Mouse (Mus musculus) adrenal gland, adult 8-10 months (tissue): ENCODE data around the gene Pmm2. TPM values are rescaled to one million over a fixed set of nuclear protein-coding genes. Genes with fewer than 3 reads are reported as not detected.
A peak's percentile ranks its signal among the peaks of the same experiment; 100 is the strongest.

Experiments
- DNase-seq: peaks from one replicate; pipeline ENCODE4 v3.0.0; 2022
- total RNA-seq, 4 experiments: library from RNA; stranded (reverse); gene quantifications; 2 replicates each; pipeline ENCODE4 v1.2.4; 2022

The Pmm2 gene
- 10 to 100 TPM; 56.5 to 79.9 (median 70.5) TPM for total RNA-seq

DNA sequence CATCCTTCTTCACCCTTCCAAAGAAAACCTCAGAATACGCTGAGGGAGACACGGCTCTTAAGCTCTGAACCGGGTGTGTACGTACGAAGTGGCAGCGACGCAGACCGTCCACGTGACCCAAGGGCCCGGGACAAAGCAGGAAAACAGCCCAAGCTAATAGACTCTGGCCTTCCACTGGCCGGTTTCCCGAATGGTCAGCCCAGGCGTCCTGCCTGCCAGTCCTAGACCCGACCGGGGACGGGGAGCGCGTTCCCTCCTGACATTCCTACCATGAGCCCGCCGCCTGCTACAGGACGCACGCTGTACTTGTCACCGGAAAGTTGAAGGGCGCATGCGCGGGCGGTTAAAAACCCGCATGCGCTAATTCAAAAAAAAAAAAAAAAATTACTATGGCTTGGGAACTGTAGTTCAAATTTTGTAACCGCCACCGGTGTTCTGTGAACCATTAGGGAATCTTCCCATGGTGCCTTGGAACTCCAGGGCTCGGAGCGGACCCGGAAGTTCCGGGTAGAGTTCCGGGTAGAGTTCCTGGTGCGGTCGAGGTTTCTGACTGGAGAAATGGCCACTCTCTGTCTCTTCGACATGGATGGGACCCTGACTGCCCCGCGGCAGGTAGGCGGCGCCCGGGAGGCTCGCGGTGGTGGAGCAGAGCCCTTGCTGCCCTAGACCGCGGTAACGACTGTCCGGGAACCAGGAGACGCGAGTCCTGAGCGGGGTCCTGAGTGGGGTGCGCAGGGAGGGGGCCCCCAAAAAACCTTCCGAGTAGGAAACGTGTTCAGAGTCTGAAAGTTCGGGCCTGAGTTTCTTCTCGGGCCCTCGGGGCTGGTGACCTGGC, at the start of gene Pmm2, which contains the start of gene Tmem186:
Gene Pmm2, plus strand, starts transcription at position 458 of the 835 bp plus-strand sequence.
Gene Tmem186, minus strand, starts transcription at position 496 of the 835 bp plus-strand sequence.
- DNase-seq: peak; percentile 81

DNA sequence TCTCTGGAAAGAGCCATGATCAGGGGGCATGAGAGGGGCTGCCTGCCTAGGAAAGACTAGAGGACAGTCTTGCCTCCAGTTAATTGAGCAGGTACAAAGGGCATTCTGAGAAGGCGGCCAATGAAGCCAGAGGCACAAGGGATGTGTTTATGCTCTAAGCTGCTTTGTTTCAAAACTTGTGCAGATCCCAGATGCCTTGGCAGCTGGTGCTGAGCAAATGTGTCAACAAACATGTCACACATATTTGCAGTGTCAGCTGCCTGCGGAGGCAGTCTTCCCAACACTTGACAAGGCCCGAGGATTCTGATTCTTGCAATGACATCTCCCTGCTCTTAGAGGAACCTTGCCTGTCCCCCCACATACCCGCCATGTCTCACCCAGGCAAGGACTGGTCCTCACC, 42.1 kb upstream of the Pmm2 start:
- DNase-seq: no peak

DNA sequence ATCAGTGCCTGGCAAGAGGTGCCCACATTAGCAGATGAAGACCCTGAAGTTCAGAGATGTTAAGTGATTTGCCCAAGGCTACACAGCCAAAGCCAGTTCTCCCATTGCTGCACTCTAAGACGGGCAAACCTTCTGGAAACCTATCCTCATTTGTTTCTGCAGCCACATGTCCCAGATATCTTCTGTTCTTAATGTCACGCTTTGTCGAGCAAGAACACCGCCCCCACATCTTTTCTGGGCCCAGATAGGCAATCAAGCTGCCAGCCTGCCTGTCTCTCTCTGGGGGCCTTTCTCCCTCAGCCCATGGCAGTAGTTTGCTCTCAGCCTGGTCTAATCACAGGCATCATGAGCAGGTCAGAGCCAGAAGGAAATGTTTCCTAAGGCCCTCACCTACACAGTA, 41.1 kb upstream of the Pmm2 start:
- no peak for DNase-seq

- DNase-seq: no peak
Observed at GRCm38 (mm10) chr16:8597516-8597915, 40.0 kb upstream of the Pmm2 start.

GRCm38 (mm10) chr16:8603789-8604188, 33.7 kb upstream of the Pmm2 start:
- no peak for DNase-seq

DNA sequence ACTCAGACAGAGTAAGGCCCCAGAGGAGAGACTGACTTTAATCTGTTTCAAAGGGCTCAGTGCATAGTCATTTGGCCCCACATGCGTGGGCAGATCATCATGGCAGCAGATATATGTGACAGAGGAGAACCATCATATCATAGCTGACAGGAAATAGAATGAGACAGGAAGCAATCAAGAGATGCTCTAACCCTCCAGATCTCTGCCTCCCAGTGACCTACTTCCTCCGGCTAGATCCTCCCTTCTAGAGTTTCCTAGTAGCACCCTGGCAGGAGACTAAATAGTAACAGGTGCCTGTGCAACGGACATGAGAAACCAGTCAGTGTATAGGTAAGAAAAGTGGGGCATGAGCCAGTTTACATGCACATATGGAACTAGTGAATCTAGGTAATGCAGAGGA, 27.1 kb upstream of the Pmm2 start:
- DNase-seq: no peak

- no peak for DNase-seq
Observed at GRCm38 (mm10) chr16:8612214-8613005, 25.1 kb upstream of the Pmm2 start.

GRCm38 (mm10) chr16:8613039-8613438, 24.4 kb upstream of the Pmm2 start:
- DNase-seq: no peak

DNA sequence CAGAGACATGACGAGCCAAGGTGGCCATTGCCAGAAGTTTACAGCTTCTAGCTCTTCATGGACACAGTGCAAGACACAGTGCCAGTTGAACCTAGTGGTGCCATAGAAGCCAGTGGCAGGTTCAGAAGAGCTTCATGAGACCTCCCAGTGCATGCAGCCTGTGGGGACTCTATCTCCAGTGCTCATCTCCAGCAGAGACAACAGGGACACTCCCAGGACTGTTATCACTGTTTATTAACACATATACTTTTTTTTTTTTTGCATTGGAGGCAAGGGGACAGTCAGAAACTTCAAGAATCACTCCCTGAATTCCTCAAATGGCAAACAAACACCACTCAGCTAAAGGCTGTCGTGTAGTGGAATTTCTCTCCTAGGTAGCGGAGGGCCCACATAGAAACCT, 24.0 kb upstream of the Pmm2 start:
- DNase-seq: no peak

DNA sequence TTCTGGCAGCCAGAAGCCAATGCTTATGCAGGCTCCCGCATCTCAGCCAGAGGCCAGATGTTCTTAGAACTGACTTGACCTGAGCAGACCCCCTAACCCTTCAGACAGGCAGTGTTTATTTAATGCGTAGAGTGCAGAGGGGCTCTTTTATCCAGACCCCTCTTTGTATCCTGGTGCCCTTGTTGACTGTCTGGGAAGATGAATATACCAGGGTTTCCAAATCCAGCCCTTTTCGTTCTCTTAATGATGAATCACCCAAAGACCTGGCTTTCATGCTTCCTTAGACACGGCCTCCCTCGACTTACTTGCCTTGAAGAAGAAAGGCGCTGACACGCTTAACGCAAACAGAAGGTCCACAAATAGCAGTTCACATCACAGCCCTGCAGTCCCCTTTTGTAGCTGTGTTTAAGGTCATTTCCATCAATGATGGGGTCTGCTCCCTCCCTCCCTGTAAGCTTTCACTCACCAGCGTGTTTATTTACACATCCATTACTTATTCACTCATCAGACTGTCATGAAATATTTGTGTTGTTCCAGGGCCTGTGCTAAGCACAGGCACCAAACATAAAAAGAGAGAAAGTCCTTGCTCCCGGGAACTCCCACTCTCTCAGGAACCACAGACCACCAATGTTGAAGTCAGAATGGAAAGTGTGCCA, 17.7 kb upstream of the Pmm2 start:
- no peak for DNase-seq

- no peak for DNase-seq
Observed at GRCm38 (mm10) chr16:8620315-8621115, 17.0 kb upstream of the Pmm2 start.

DNA sequence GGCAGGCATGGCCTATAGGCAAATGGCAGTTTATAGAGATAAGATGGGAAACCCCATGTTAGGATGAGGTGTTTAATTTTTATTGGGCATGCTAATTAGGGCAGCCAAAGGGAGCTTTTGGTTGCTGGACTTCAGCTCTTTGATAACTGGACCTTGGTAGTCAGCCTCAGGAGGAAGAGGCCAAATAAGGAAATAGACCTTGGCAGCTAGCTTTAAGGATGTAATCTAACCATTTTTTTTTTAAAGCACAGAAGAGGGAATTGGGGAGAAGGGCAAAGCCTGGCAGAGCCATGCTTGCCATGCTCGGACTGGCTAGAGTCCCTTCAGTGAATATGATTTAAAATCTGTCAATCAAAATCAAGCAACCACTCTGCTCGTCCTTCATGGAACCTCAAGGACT, 7.1 kb upstream of the Pmm2 start:
- DNase-seq: no peak

DNA sequence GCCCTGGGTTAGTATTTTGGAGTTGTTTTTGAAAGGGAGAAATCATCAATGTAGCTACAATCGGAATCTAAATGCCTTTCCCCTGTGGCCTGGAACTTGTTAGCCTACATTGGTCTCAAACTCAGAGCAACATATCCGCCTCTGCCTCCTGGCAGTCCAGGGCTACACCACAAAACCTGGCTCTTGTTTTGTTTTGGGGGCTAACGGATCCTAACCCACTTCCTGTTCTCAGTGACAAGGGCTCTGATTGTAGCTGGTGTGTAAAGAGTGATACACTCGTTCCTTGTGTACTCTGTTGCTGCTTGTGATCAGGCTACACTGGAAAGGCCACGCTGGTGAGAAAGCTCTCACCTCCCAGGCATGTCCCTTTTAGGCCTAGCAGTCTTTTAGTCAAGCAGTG, 6.0 kb upstream of the Pmm2 start:
- DNase-seq: no peak

GRCm38 (mm10) chr16:8636867-8637216, 632 bp upstream of the Pmm2 start:
- DNase-seq: no peak

GRCm38 (mm10) chr16:8638131-8638530, 657 bp downstream of the Pmm2 start:
- DNase-seq: no peak

DNA sequence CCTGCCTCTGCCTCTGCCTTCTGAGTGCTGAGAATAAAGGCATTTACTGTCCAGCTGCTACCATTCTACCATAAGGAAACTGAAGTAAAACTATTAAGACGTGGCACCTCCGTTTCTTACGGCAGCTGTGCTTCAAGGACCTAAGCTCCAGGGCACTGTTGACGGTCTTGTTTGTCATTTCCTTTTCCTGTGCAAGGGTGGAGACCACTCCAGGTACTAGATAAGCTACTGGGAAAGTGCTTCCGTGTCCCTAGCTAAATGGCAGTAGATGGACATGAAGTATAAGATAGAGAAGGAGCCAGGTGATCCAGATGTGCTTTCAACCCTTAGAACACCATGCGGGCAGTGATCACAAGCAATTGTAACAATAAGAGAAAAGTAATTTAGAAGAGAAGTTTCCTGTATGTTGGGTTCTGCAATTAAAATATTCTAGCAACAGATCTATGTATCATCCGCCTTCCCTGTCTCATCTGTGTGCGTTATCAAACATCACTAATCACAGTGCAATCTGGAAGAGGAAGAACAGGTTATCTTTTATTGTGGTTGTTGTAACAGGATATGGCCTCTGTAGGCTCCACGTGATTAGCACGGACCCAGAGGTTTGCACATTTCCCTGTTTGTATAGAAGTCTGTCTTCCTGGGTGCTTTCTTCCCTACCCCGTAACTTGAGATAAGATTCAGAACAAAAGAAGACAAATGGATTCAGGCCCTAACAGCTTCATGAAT, 2.2 kb downstream of the Pmm2 start:
- no peak for DNase-seq

DNA sequence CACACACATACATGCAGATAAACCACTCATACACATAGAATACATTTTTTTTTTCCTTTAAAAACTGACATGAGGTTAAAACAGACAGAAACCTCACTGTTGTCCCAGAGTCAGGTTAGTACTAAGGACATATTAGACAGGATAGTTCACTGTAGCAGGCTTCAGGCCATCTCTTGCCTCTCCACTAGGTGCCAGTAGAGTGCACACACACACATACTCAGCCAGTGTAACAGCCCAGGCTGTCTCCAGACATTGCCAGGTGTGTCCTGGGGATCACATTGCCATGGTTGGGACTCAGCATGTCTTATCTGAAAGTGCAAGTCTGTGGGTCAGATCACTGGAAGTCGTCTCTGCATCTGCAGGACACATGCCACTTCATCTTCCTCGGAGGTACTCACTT, 6.4 kb downstream of the Pmm2 start:
- no peak for DNase-seq

GRCm38 (mm10) chr16:8645546-8645945, 8.1 kb downstream of the Pmm2 start:
- DNase-seq: no peak

GRCm38 (mm10) chr16:8650007-8650406, 12.5 kb downstream of the Pmm2 start:
- no peak for DNase-seq

DNA sequence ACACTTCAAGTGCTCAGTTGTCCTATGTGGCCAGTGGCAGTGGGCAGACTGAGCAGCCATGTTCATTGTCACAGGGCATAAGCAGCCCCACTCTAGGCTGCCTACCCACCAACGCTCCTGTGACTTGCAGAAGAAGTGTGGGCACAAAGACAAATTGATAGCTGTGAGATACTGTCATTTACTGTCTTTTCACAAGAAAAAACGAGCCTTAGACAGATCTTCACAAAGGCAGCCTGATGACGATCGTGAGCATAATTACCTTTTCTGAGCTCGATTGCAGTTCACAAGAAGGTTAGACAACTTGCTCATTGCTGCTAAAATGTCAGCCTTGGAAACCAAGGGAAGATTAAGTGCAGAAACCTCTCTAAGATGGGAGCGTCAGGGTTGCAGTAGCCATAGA, 17.6 kb downstream of the Pmm2 start:
- DNase-seq: no peak

DNA sequence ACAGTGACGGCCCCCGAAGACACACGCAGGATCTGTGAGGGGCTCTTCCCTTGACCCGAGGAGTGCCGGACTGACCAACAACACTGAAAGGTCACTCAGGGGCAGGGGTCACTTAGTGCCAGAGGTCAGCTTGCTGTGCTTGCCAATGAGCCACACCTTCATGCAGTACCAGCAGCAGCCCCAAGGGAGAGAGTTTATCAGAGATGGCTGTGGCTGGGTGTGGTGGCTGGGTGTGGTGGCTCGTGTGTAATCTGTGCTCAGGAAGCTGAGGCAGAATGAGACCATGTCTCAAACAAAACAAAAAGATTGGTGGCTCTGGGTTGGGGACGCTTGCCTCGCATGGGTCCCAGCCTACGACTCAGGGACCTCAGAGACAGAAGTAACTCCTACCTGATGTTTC, 18.1 kb downstream of the Pmm2 start:
- no peak for DNase-seq

DNA sequence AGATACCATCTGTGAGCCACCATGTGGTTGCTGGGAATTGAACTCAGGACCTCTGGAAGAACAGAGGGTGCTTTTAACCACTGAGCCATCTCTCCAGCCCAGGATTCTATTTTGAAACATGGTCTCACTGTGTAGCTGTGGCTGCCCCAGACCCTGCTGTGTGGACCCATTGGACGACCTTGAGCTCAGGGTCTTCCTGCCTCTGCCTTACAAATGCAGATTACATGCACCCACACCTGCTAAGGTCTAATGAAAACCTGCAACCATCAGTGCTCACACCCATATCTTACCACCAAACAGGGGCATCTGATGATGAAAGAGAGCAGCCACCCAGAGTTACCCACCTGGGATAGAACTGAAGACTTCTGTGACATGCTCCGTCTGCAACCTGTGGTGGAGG, 18.8 kb downstream of the Pmm2 start:
- DNase-seq: no peak
